Mouse (Mus musculus) hindbrain, embryonic 12.5 days (tissue): ENCODE measurements at regions not wholly inside any gene's neighbourhood (a gene's known extent, or its start where the extent isn't known, plus 50 kb on each side); places are given as distances from the start of the nearest gene placed in this dataset.

ENCODE experiments used
- ATAC-seq: fragments of 200-750 bp; cut with Nextera tagmentation; 2 replicates; pipeline ENCODE4 v1.8.0; 2017; ENCODE audit warnings: moderate TSS enrichment; ENCODE audit not compliant: low FRiP score
- H3K27ac ChIP-seq: fragments of 300-500 bp; sonication (generic); 2 replicates; pipeline ENCODE4 v1.5.1; 2016; ENCODE audit warnings: mild to moderate bottlenecking
- H3K27me3 ChIP-seq: fragments of 300-500 bp; sonication (generic); 2 replicates; pipeline ENCODE4 v1.6.1; 2016; ENCODE audit warnings: mild to moderate bottlenecking
- H3K36me3 ChIP-seq: fragments of 300-500 bp; sonication (generic); 2 replicates; pipeline ENCODE4 v1.6.1; 2016; ENCODE audit warnings: mild to moderate bottlenecking
- H3K4me1 ChIP-seq: fragments of 300-500 bp; sonication (generic); 2 replicates; pipeline ENCODE4 v1.6.1; 2016
- H3K4me2 ChIP-seq: fragments of 300-500 bp; sonication (generic); replicated peaks from 2 replicates; pipeline ENCODE4 v1.6.1; 2016; ENCODE audit warnings: mild to moderate bottlenecking
- H3K4me3 ChIP-seq: fragments of 300-500 bp; sonication (generic); 2 replicates; pipeline ENCODE4 v1.5.1; 2016; ENCODE audit warnings: mild to moderate bottlenecking
- H3K9ac ChIP-seq: fragments of 300-500 bp; sonication (generic); 2 replicates; pipeline ENCODE4 v1.6.1; 2016; ENCODE audit warnings: mild to moderate bottlenecking, moderate library complexity
- H3K9me3 ChIP-seq: fragments of 300-500 bp; sonication (generic); replicated peaks from 2 replicates; pipeline ENCODE4 v1.6.1; 2016; ENCODE audit warnings: mild to moderate bottlenecking
- WGBS: fragments of 180-500 bp; shearing (Covaris S2); methylation state at CpG from one replicate; pipeline ENCODE4 v1.1.7; 2016; 5-methylcytosine and 5-hydroxymethylcytosine counted together

DNA sequence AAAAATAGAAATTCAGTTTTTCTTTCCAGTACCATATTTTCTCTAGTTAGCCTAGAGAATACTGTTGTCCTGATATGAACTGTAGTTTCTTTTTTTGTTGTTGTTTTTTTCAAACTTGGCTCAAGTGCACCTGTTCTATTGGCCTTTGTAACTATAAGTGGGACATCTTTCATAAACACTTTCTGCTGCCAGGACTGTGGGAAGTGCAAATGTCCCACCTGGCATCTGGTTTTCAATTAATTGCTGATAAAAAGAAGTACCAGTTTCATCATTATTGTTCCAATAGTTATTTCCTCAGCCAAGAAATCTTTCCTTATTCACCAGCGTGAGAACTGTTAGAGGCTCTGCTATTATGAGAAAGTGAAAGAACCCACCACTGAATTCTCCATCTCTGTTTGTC lies 695.0 kb downstream of the Epha4 start:
- no peak for ATAC-seq
- Histone ChIP-seq H3K36me3 (no peaks in the 10 kb centered on the region), H3K27ac (no peak overlapping the region), H3K9me3 (no peaks in the 10 kb centered on the region), H3K4me3 (no peak overlapping the region), H3K4me2 (no peak overlapping the region), H3K9ac (no peak overlapping the region), H3K4me1 (no peaks in the 10 kb centered on the region), H3K27me3 (no peaks in the 10 kb centered on the region)
- 95% methylated on average over 1 of the region's 1 CpGs for WGBS

GRCm38 (mm10) chr1:76821610-76822009 lies 693.3 kb downstream of the Epha4 start:
- ATAC-seq = no peak
- Histone ChIP-seq H3K9ac (no peak overlapping the region), H3K27me3 (no peaks in the 10 kb centered on the region), H3K9me3 (no peaks in the 10 kb centered on the region), H3K4me1 (no peaks in the 10 kb centered on the region), H3K36me3 (no peaks in the 10 kb centered on the region), H3K4me2 (no peak overlapping the region), H3K4me3 (no peak overlapping the region), H3K27ac (no peak overlapping the region)
- WGBS = 79% methylated on average over 3 of the region's 3 CpGs

DNA sequence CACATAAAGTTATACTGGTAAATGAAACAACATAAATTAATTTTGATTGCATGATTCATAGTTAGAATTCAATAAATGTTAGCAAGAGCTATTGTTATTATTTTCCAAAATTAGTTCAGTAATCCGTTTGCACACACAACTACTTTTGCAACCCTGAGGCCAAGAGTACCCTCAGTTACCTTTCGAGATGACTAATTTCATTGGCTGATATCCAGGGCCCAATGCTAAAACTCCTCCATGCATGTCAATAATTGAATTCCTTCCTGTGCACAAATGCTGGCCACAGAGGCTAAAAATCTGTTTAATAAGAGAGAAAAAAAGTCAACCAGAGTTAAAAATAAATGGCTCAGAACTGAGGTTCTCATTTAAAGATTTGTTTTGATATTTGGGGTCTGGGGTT lies 685.2 kb downstream of the Epha4 start:
- no peak overlapping the region for H3K27ac ChIP-seq
- ATAC-seq = no peak
- no peak overlapping the region for H3K4me2 ChIP-seq
- H3K36me3 ChIP-seq = no peaks in the 10 kb centered on the region
- H3K4me1 ChIP-seq = no peaks in the 10 kb centered on the region
- 91% methylated on average over 2 of the region's 2 CpGs for WGBS
- H3K4me3 ChIP-seq = no peak overlapping the region
- H3K9ac ChIP-seq = no peak overlapping the region
- no peaks in the 10 kb centered on the region for H3K27me3 ChIP-seq
- no peaks in the 10 kb centered on the region for H3K9me3 ChIP-seq

DNA sequence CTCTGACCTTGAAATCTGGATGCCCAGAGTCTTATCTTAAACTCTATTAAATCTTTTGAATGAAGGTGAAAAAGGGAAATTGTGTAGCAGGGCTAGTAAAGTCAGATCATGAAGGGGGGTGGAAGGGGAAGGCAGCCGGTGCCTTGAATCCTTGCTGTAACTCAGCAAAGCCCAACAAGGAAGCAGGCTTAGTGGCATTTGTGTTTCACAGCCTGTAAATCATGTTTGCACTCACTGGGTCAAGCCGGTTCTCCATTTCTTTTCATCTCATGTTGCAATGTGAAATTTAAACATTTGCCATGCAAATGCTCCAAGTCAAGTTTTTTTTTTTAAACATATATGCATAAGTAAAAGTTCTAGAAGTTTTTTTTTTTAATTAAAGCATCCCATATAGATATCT lies 682.6 kb downstream of the Epha4 start:
- H3K36me3 ChIP-seq = no peaks in the 10 kb centered on the region
- H3K9ac ChIP-seq = no peak overlapping the region
- no peaks in the 10 kb centered on the region for H3K9me3 ChIP-seq
- no peak overlapping the region for H3K4me2 ChIP-seq
- no peak overlapping the region for H3K4me3 ChIP-seq
- H3K4me1 ChIP-seq = no peaks in the 10 kb centered on the region
- 69% methylated on average over 2 of the region's 2 CpGs for WGBS
- no peak for ATAC-seq
- H3K27me3 ChIP-seq = no peaks in the 10 kb centered on the region
- H3K27ac ChIP-seq = no peak overlapping the region

- no peaks in the 10 kb centered on the region for H3K9me3 ChIP-seq
- H3K36me3 ChIP-seq = no peaks in the 10 kb centered on the region
- H3K27ac ChIP-seq = no peak overlapping the region
- no peak overlapping the region for H3K4me3 ChIP-seq
- no peaks in the 10 kb centered on the region for H3K4me1 ChIP-seq
- no peak for ATAC-seq
- no peak overlapping the region for H3K9ac ChIP-seq
- WGBS = 87% methylated on average over 6 of the region's 6 CpGs
- H3K4me2 ChIP-seq = no peak overlapping the region
- H3K27me3 ChIP-seq = no peaks in the 10 kb centered on the region
These were observed 679.7 kb downstream of the Epha4 start for GRCm38 (mm10) chr1:76835028-76835683.

GRCm38 (mm10) chr1:76849346-76849745 lies 665.5 kb downstream of the Epha4 start:
- ATAC-seq = no peak
- H3K36me3 ChIP-seq = no peaks in the 10 kb centered on the region
- no peak overlapping the region for H3K4me2 ChIP-seq
- H3K27ac ChIP-seq = no peak overlapping the region
- H3K4me3 ChIP-seq = no peak overlapping the region
- no peak overlapping the region for H3K9ac ChIP-seq
- no peaks in the 10 kb centered on the region for H3K9me3 ChIP-seq
- no peaks in the 10 kb centered on the region for H3K27me3 ChIP-seq
- WGBS = 35% methylated on average over 3 of the region's 3 CpGs
- no peaks in the 10 kb centered on the region for H3K4me1 ChIP-seq

GRCm38 (mm10) chr1:76866304-76866968 lies 648.5 kb downstream of the Epha4 start:
- no peaks in the 10 kb centered on the region for H3K9me3 ChIP-seq
- no peak overlapping the region for H3K9ac ChIP-seq
- no peak overlapping the region for H3K27ac ChIP-seq
- ATAC-seq = no peak
- no peak overlapping the region for H3K4me3 ChIP-seq
- 68% methylated on average over 15 of the region's 15 CpGs for WGBS
- no peaks in the 10 kb centered on the region for H3K36me3 ChIP-seq
- H3K27me3 ChIP-seq = no peaks in the 10 kb centered on the region
- peak overlapping the region; percentile 26; the same call in 1 of the 2 replicates for H3K4me2 ChIP-seq
- H3K4me1 ChIP-seq = no peaks in the 10 kb centered on the region

DNA sequence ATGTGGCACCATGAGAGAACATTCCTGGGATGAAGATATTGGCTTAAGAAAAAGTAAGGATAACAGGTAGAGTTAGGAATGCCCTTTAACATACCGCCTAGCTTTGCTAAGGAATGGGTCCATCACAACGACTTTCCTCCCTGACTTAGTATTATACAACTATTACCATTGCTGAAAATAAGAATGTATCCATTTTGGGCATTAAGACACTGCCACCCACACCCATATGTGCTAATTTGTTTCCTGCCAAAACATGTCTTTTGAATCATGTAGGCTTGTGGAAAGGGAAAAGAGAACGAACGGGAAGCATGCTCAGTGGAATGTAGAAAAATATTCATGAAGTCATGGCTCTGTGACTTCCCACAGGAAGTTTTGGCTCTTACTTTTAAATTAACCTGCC lies 641.7 kb downstream of the Epha4 start:
- ATAC-seq = no peak
- WGBS = 87% methylated on average over 4 of the region's 4 CpGs
- no peaks in the 10 kb centered on the region for H3K9me3 ChIP-seq
- H3K27ac ChIP-seq = no peak overlapping the region
- no peak overlapping the region for H3K4me2 ChIP-seq
- H3K36me3 ChIP-seq = no peaks in the 10 kb centered on the region
- H3K4me1 ChIP-seq = no peaks in the 10 kb centered on the region
- no peak overlapping the region for H3K4me3 ChIP-seq
- no peaks in the 10 kb centered on the region for H3K27me3 ChIP-seq
- no peak overlapping the region for H3K9ac ChIP-seq

GRCm38 (mm10) chr1:76880111-76880782 lies 634.6 kb downstream of the Epha4 start:
- H3K9me3 ChIP-seq = no peaks in the 10 kb centered on the region
- no peak overlapping the region for H3K4me2 ChIP-seq
- no peaks in the 10 kb centered on the region for H3K36me3 ChIP-seq
- no peaks in the 10 kb centered on the region for H3K4me1 ChIP-seq
- H3K9ac ChIP-seq = no peak overlapping the region
- ATAC-seq = no peak
- H3K4me3 ChIP-seq = no peak overlapping the region
- H3K27me3 ChIP-seq = no peaks in the 10 kb centered on the region
- H3K27ac ChIP-seq = no peak overlapping the region
- WGBS = 64% methylated on average over 6 of the region's 6 CpGs

DNA sequence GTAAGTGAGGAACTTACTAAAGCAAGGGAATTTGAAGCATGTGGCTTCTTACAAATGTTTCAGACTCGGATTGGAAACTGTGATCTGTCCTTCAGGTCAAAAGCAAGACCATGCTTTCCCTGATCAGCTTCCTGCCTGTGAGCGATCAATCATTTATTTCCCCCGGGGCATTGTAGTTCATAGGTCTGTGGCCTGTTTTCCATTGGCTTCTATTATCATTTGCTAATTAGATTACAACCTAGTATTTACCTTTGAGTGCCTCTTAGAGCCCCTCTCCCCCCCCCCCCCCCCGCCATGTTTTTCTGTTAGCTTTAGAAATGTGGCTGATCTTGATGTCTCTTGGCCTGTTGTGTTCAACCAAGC lies 634.1 kb downstream of the Epha4 start:
- H3K27me3 ChIP-seq = no peaks in the 10 kb centered on the region
- H3K36me3 ChIP-seq = no peaks in the 10 kb centered on the region
- WGBS = 57% methylated on average over 4 of the region's 4 CpGs
- no peak overlapping the region for H3K4me2 ChIP-seq
- ATAC-seq = no peak
- H3K4me1 ChIP-seq = no peaks in the 10 kb centered on the region
- H3K9me3 ChIP-seq = no peaks in the 10 kb centered on the region
- H3K4me3 ChIP-seq = no peak overlapping the region
- H3K27ac ChIP-seq = no peak overlapping the region
- no peak overlapping the region for H3K9ac ChIP-seq

DNA sequence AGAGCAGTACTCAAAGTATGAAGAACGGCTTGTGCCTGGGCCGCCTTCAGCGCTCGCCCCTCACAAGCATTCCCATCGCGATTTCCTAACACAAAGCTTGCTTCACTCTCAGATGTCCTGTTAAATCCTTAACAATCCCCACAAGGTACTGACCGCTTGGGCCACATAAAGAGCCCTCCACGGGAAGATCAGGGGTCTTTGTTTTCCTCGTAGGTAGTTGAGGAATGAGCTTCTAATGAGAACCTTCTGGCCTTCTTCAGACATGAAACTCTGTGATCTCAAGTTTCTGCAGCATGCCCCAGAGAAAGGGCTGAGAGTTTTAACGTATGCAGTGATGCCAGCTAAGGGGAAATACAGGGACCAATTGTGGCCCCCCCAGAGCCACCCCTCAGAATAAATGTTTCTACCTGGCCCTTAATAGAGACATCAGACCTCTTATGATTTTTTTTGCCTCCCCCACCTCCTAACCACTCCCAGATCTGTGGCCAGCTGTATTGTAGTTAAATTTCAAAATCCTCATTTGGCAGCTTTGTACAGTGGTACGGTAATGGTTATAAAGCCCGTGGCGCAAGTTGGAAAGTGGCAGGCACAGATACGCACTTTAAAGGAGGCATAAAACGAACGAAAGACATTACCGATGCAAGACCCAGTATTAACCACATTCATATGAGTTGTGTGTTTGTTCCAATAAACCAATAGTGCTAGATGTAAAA lies 618.6 kb downstream of the Epha4 start:
- Histone ChIP-seq H3K9me3 (no peaks in the 10 kb centered on the region), H3K27ac (no peak overlapping the region), H3K4me3 (no peak overlapping the region), H3K9ac (no peak overlapping the region), H3K36me3 (no peaks in the 10 kb centered on the region), H3K4me2 (no peak overlapping the region), H3K27me3 (no peaks in the 10 kb centered on the region), H3K4me1 (no peaks in the 10 kb centered on the region)
- WGBS = 63% methylated on average over 17 of the region's 17 CpGs
- no peak for ATAC-seq

- Histone ChIP-seq H3K9ac (no peak overlapping the region), H3K27ac (no peak overlapping the region), H3K4me1 (no peaks in the 10 kb centered on the region), H3K4me3 (no peak overlapping the region), H3K4me2 (no peak overlapping the region), H3K27me3 (no peaks in the 10 kb centered on the region), H3K36me3 (no peaks in the 10 kb centered on the region), H3K9me3 (no peaks in the 10 kb centered on the region)
- WGBS = 72% methylated on average over 5 of the region's 7 CpGs
- ATAC-seq = no peak
These were observed 617.5 kb downstream of the Epha4 start for GRCm38 (mm10) chr1:76897431-76897830.
